Mouse (Mus musculus) neural tube, embryonic 14.5 days (tissue): ENCODE results near the gene Ddx41. TPM values are rescaled to one million over a fixed set of nuclear protein-coding genes. Genes with fewer than 3 reads are reported as not detected.

Experiments used
- ATAC-seq: fragments of 200-750 bp; cut with Nextera tagmentation; 2 replicates; pipeline ENCODE4 v1.8.0; 2017; ENCODE audit warnings: low read depth, mild to moderate bottlenecking, moderate TSS enrichment, moderate library complexity
- H3K27ac ChIP-seq: fragments of 300-500 bp; sonication (generic); 2 replicates; pipeline ENCODE4 v1.5.1; 2014; ENCODE audit warnings: low read depth, mild to moderate bottlenecking, control low read depth, low read length, moderate library complexity, mixed read lengths
- H3K27me3 ChIP-seq: fragments of 300-500 bp; sonication (generic); 2 replicates; pipeline ENCODE4 v1.6.1; 2014; ENCODE audit warnings: low read length; ENCODE audit not compliant: control insufficient read depth, insufficient read depth
- H3K36me3 ChIP-seq: fragments of 300-500 bp; sonication (generic); 2 replicates; pipeline ENCODE4 v1.6.1; 2014; ENCODE audit warnings: low read length, mixed read lengths; ENCODE audit not compliant: control insufficient read depth, insufficient read depth
- H3K4me1 ChIP-seq: fragments of 300-500 bp; sonication (generic); 2 replicates; pipeline ENCODE4 v1.6.1; 2014; ENCODE audit warnings: low read length; ENCODE audit not compliant: control insufficient read depth, insufficient read depth
- H3K4me2 ChIP-seq: fragments of 300-500 bp; sonication (generic); 2 replicates; pipeline ENCODE4 v1.6.1; 2014; ENCODE audit warnings: mild to moderate bottlenecking, low read depth, low read length, control low read depth
- H3K4me3 ChIP-seq: fragments of 300-500 bp; sonication (generic); 2 replicates; pipeline ENCODE4 v1.5.1; 2014; ENCODE audit warnings: low read depth, low read length, control low read depth, mixed read lengths
- H3K9ac ChIP-seq: fragments of 300-500 bp; sonication (generic); replicated peaks from 2 replicates; pipeline ENCODE4 v1.6.1; 2014; ENCODE audit warnings: low read depth, mild to moderate bottlenecking, control low read depth, low read length, mixed read lengths
- H3K9me3 ChIP-seq: fragments of 300-500 bp; sonication (generic); 2 replicates; pipeline ENCODE4 v1.6.1; 2016; ENCODE audit warnings: low read length; ENCODE audit not compliant: control insufficient read depth
- WGBS: fragments of 180-500 bp; shearing (Covaris S2); extraction: QIAGEN DNeasy Blood & Tissue Kit; methylation state at CpG from one replicate; pipeline ENCODE4 v1.1.7; 2014; 5-methylcytosine and 5-hydroxymethylcytosine counted together
- polyA plus RNA-seq: library from polyadenylated mRNA; unstranded; fragments of >200 nt; fragmentation: Nextera tagmentation; extraction: Ambion mirVana; gene quantifications from 2 replicates; pipeline ENCODE4 v1.2.1, GENCODE M21; 2014

Gene Ddx41
- polyA plus RNA-seq, 1 experiment from 2014 or later, result 51.3 TPM

DNA sequence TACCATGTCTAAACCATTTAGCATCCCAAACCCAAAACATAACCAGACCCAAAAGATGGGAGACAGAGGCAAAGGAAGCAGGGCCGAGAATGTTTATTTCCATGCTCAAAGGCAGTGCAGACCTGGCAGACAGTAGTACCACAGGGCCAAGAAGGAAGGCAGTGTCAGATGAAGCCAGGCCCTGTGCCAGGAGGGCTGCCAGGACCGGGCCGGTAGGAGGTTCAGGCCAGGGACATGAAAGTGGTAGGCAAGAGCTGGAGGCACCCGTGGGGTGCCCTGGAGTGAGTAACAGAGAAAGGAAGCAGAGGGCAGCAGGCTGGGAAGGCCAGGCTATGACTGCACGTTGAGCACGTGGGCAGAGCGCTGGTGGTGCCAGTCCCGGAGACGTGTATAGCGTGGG is 29.8 kb downstream of the Ddx41 start:
- Histone ChIP-seq H3K9ac (no peak overlapping the region), H3K27ac (no peak overlapping the region), H3K9me3 (no peaks in the 10 kb centered on the region), H3K4me3 (no peak overlapping the region), H3K4me1 (peaks cover 14% of the 10 kb centered on the region), H3K4me2 (no peak overlapping the region), H3K36me3 (peaks cover 59% of the 10 kb centered on the region), H3K27me3 (no peaks in the 10 kb centered on the region)
- no peak for ATAC-seq
- 93% methylated on average over 10 of the region's 10 CpGs for WGBS

- H3K4me2 ChIP-seq, result no peak overlapping the region
- 90% methylated on average over 9 of the region's 9 CpGs for WGBS
- no peak overlapping the region for H3K27ac ChIP-seq
- 0 out of 2 replicates have a peak, but pooled peaks cover 5% of the 10 kb centered on the region for H3K4me1 ChIP-seq
- H3K27me3 ChIP-seq, result no peaks in the 10 kb centered on the region
- H3K36me3 ChIP-seq, result peaks cover 59% of the 10 kb centered on the region
- H3K9me3 ChIP-seq, result no peaks in the 10 kb centered on the region
- no peak overlapping the region for H3K4me3 ChIP-seq
- ATAC-seq, result no peak
- H3K9ac ChIP-seq, result no peak overlapping the region
Observed at GRCm38 (mm10) chr13:55505810-55506209, 30.6 kb downstream of the Ddx41 start.

DNA sequence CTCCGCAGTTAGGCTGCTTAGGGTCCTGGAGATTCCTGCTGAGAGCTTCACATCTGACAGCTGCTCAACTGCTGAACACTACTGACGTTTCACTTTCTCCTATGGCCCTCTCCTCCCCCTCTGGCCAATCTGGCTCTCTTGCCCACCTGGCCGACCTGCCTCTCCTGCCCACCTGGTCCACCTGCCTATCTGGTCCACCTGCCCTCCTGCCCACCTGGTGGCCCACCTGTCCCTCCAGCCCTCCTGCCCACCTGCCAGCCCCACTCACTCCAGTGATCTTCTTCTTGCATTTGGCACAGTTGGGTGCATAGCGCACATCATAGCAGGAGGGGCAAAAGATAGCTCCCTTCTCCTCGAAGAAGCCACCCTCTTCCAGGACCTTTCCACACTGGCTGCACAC is 32.1 kb downstream of the Ddx41 start:
- H3K9me3 ChIP-seq, result no peaks in the 10 kb centered on the region
- no peak overlapping the region for H3K4me2 ChIP-seq
- no peak overlapping the region for H3K27ac ChIP-seq
- H3K36me3 ChIP-seq, result peaks cover 59% of the 10 kb centered on the region
- WGBS, result 89% methylated on average over 5 of the region's 5 CpGs
- H3K9ac ChIP-seq, result no peak overlapping the region
- no peak overlapping the region for H3K4me3 ChIP-seq
- ATAC-seq, result no peak
- no peaks in the 10 kb centered on the region for H3K27me3 ChIP-seq
- no peaks in the 10 kb centered on the region for H3K4me1 ChIP-seq

- Histone ChIP-seq H3K9me3 (no peaks in the 10 kb centered on the region), H3K4me3 (no peak overlapping the region), H3K4me2 (no peak overlapping the region), H3K27ac (no peak overlapping the region), H3K9ac (no peak overlapping the region), H3K4me1 (no peaks in the 10 kb centered on the region), H3K36me3 (peaks cover 54% of the 10 kb centered on the region), H3K27me3 (no peaks in the 10 kb centered on the region)
- 89% methylated on average over 8 of the region's 8 CpGs for WGBS
- no peak for ATAC-seq
Observed at GRCm38 (mm10) chr13:55502405-55502804, 34.1 kb downstream of the Ddx41 start.

DNA sequence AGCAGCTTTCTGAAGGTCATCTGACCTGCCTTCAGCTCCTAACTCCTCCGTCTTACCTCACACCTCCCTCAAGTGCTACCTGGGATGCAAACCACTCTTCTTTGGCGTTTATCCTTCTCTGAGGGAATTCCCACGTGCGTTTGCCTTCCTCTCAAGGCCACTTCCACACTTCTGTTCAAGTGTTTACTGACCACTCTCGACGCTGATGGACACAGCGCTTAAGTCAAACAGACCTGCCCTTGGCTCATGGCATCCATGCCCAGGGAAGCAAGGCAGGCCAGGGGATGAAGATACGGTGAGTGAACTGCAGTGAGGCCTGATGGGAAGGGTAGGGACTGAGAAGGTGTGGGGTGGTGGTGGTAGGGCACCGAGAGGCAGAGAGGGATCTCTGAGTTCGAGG is 35.9 kb downstream of the Ddx41 start:
- Histone ChIP-seq H3K4me3 (no peak overlapping the region), H3K4me1 (peaks cover 9% of the 10 kb centered on the region; the same call in 1 of the 2 replicates), H3K27me3 (no peaks in the 10 kb centered on the region), H3K4me2 (no peak overlapping the region), H3K36me3 (peaks cover 36% of the 10 kb centered on the region), H3K9ac (no peak overlapping the region), H3K27ac (no peak overlapping the region), H3K9me3 (no peaks in the 10 kb centered on the region)
- ATAC-seq, result no peak
- WGBS, result 83% methylated on average over 10 of the region's 10 CpGs

GRCm38 (mm10) chr13:55498906-55499305 is 37.6 kb downstream of the Ddx41 start:
- H3K9me3 ChIP-seq, result no peaks in the 10 kb centered on the region
- H3K9ac ChIP-seq, result no peak overlapping the region
- H3K27ac ChIP-seq, result no peak overlapping the region
- H3K36me3 ChIP-seq, result peaks cover 21% of the 10 kb centered on the region; the same call in 1 of the 2 replicates
- no peak for ATAC-seq
- no peak overlapping the region for H3K4me3 ChIP-seq
- H3K27me3 ChIP-seq, result no peaks in the 10 kb centered on the region
- H3K4me1 ChIP-seq, result peaks cover 12% of the 10 kb centered on the region; the same call in 1 of the 2 replicates
- H3K4me2 ChIP-seq, result no peak overlapping the region
- WGBS, result 41% methylated on average over 11 of the region's 11 CpGs

GRCm38 (mm10) chr13:55496661-55497060 is 39.8 kb downstream of the Ddx41 start:
- H3K27ac ChIP-seq, result no peak overlapping the region
- no peak for ATAC-seq
- no peak overlapping the region for H3K4me3 ChIP-seq
- H3K9me3 ChIP-seq, result no peaks in the 10 kb centered on the region
- no peaks in the 10 kb centered on the region for H3K27me3 ChIP-seq
- H3K36me3 ChIP-seq, result 0 out of 2 replicates have a peak, but pooled peaks cover 6% of the 10 kb centered on the region
- 87% methylated on average over 6 of the region's 6 CpGs for WGBS
- peaks cover 12% of the 10 kb centered on the region; the same call in 1 of the 2 replicates for H3K4me1 ChIP-seq
- no peak overlapping the region for H3K4me2 ChIP-seq
- no peak overlapping the region for H3K9ac ChIP-seq

GRCm38 (mm10) chr13:55495702-55496101 is 40.8 kb downstream of the Ddx41 start:
- Histone ChIP-seq H3K27ac (no peak overlapping the region), H3K4me3 (no peak overlapping the region), H3K9me3 (no peaks in the 10 kb centered on the region), H3K4me1 (peaks cover 12% of the 10 kb centered on the region; the same call in 1 of the 2 replicates), H3K4me2 (no peak overlapping the region), H3K27me3 (no peaks in the 10 kb centered on the region), H3K9ac (no peak overlapping the region), H3K36me3 (0 out of 2 replicates have a peak, but pooled peaks cover 6% of the 10 kb centered on the region)
- WGBS, result 20% methylated on average over 4 of the region's 4 CpGs
- no peak for ATAC-seq

DNA sequence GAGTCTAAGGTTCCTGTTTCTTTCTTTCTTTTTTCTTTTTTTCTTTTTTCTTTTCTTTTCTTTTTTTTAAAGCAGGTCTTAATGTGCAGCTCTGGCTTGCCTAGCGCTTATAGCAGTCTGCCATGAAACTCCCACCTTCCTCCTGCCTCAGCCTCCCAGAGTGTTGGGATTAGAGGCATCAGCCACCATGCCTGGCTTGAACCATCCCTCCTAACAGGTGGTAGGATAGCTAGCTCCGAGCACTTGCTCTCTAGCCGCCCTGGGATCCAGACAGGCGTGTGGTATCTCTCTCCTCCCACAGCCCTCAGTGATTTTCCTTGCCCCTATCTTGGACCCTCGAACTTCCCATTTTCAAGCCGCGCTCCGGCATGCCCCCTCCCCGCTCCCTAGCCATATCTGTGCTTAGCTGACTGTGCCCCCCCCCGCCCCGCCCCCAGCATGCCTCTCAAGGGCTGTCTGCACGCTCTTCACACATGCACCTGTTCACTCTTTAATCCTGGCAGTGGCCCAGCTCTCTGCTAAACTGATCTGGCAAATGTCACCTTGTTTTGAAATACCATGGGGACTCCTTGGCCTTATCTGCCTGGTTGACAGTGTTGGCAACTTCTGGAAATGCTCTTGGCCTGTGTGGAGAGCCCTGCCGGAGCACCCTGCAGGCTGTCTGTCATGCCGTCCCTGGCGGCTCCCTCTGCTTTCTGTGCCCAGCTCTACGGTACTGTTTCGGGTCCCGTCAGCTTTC is 41.4 kb downstream of the Ddx41 start:
- Histone ChIP-seq H3K9me3 (no peaks in the 10 kb centered on the region), H3K36me3 (0 out of 2 replicates have a peak, but pooled peaks cover 6% of the 10 kb centered on the region), H3K27ac (no peak overlapping the region), H3K4me3 (no peak overlapping the region), H3K9ac (0 out of 2 replicates have a peak overlapping the region, but pooled peaks have one; percentile 0), H3K4me2 (no peak overlapping the region), H3K27me3 (no peaks in the 10 kb centered on the region), H3K4me1 (peaks cover 12% of the 10 kb centered on the region; the same call in 1 of the 2 replicates)
- 21% methylated on average over 18 of the region's 18 CpGs for WGBS
- peak; percentile 35; the same call in 1 of the 2 replicates for ATAC-seq
